Mouse (Mus musculus) ZHBTc4 (cell line): Measurements from ENCODE around the gene Gm17416.

Source experiments
- DNase-seq: peaks from one replicate; pipeline ENCODE4 v3.0.0-alpha.2; 2011; ENCODE audit warnings: low read depth, low spot score

Gm17416 gene

GRCm38 (mm10) chr2:152604057-152604456, 34.9 kb downstream of the Gm17416 start, which contains the start of gene Defb36:
Defb36 (plus strand) TSS chr2:152604327.
- peak; percentile 81 for DNase-seq

GRCm38 (mm10) chr2:152607746-152608145, 38.6 kb downstream of the Gm17416 start:
- DNase-seq, result no peak

GRCm38 (mm10) chr2:152608719-152609118, 39.6 kb downstream of the Gm17416 start:
- peak; percentile 74 for DNase-seq

GRCm38 (mm10) chr2:152612193-152612592, 43.1 kb downstream of the Gm17416 start:
- peak; percentile 75 for DNase-seq

- DNase-seq, result peak; percentile 83
These were observed 46.4 kb downstream of the Gm17416 start for GRCm38 (mm10) chr2:152615563-152615962.

GRCm38 (mm10) chr2:152616470-152616869, 47.3 kb downstream of the Gm17416 start:
- DNase-seq, result no peak

- peak; percentile 74 for DNase-seq
These were observed 48.2 kb downstream of the Gm17416 start for GRCm38 (mm10) chr2:152617374-152617773.
